Mouse (Mus musculus) spleen, adult 12 weeks (tissue): ENCODE measurements around the gene Rpl28.
"Not testable (repeated sequence)": the region's sequence is repeated elsewhere in the genome, so short reads cannot be mapped to it uniquely, and the experiment has no call there.

Experiments
- DNase-seq: peaks from one replicate; pipeline ENCODE4 v3.0.0; 2022; ENCODE audit warnings: low spot score

Gene Rpl28

DNA sequence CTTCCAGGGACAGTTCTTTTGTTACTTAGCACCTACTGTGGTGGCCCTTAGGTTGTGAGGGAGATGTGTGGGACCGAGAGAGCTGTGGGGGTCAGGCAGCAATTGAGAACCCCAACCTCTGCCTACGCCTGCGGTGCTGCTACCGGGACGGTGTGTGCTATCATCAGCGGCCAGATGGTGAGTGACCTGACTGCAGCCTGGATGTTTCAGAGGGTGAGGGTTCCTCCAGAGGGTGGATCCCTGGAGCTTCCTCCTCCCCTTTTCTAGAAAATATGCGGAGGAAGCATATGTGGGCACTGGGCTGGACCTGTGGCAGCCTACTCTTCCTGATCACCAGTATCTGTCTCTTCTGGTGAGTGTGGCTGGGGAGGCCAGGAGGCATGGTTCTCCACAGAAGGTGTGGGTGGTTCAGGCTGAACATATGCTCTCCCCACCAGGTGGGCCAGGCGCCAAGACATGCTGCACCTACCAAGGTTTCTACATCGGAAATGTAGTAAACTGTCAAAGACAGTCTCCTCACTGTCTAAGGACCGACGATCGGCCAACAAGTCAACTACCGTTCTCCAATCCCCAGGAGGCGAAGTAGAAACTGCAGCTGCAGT, 8.9 kb upstream of the Rpl28 start:
- no peak for DNase-seq

DNA sequence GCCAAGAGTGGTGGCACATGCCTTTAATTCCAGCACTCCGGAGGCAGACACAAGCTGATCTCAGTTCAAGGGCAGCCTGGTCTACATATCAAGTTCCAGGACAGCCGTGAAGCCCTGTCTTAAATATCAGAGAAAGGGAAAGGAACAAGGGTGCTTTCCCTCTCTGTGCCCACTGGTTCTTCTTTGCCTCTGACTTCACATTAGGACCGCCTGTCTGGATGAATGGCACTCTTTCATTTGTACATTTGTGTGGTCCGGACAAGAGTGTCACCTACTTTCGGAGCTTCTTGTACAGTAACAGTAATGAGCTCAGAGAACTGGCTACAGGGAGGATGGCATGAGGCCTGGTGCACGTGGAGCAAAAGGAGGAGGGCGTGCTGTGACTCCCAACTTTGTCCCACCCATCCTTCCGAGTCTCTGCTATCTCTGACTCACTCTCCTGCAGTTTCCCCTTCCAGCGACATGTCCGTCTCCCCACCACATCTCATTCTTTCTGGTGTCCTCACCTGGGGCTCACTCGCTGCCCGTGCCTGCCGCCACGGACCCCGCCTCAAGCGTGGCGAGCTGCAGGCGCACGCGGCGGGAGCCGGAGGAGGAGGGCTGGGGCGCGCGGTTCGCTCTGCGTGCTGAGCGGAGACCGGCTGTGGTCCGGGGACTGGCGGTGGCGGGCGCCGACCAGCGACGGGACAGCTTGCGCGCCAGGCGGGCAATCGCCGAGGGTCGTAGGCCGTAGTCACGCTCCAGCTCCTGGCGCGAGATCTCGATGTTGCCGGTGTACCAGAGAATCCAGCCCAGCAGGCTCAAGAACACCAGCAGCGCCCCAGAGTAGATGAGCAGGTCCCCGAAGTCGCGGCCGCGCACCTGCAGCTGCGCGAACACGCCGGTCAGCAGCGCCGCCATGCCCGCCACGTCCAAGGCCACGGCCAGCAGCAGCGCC, 3.9 kb upstream of the Rpl28 start:
- peak; percentile 48 for DNase-seq

DNA sequence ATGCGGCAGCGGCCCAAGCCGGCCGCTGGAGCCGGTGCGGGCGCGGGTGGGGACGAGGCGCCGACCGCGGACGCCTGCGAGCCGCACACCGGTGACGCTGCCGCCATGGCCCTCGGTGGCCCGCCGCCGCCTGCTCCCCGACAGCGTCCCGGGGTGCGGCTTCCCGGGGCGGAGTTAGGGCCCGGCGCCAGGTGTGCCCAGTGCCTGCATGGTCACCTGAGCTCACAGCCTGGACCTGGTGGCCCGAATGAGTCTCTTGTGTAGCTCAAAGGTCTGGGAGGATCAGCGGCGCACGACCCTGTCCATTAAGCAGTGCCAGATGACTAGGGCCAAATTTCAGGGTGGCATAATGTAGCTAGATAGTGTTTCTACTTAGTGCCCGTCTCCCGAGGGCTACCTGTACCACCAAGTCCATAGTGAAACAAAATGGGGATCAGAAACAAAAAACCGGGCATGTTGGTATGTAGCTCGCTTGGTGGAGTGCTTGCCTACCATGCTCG, 3.2 kb upstream of the Rpl28 start, which contains the start of gene Tmem238:
TSS of gene Tmem238 (minus strand) at position 221 of the 500 bp plus-strand sequence.
- peak; percentile 47 for DNase-seq

DNA sequence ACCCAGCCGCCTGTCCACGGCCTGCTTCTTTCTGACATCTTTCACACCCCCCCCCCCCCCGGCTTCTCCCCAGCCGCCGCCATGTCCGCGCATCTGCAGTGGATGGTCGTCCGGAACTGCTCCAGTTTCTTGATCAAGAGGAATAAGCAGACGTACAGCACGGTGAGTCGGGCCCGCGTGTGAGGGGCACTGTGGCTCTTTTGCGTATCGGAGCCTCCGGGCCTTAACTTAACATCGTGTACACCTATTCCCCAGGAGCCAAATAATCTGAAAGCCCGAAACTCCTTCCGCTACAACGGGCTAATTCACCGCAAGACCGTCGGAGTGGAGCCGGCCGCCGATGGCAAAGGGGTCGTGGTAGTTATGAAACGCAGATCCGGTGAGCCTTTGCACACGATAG, 574 bp downstream of the Rpl28 start:
- DNase-seq: not testable (repeated sequence)

DNA sequence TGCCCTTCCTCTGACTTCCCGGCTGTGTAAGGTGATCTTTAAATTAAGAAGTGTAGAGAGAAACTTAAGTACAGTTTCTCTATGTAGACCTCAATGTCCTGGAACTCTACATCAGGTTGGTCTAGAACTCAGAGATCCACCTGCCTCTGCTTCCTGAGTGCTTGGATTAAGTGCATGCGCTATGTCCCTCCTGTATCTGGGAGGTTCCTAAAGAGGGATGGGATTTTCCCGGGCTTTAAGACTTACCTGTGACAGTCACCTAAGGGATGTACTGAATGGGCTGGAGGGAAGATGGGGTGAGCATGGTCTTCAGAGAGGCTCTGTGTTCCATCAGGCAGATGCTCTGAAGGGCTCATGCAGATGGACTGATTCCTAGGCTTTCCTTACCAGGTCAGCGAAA, 1.0 kb downstream of the Rpl28 start:
- DNase-seq: no peak

DNA sequence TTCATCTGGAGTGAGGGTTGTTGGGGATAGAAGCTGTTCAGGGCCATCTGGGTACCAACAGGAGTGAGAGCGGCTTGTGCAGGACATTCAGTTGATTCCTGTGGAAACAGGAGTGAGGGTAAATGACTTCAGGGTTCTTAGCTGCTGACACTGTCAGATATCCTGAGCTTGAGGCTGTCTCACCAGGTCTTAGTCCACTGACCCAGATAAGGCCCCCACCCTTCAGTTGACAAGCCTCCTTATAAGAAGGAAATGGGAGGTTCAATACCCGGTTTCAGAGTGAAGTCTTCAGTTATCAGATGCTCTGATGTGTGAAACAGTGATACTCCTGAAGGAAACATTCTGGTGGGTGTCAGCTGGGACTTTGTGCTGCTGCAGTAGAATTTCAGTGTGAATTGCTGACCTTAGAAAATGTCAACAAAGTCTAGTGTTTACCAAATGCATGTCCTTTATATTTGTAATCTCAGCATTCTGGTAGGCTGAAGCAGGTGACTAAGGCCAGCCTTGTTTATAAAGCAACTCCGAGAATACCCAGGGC, 2.0 kb downstream of the Rpl28 start:
- DNase-seq: no peak

DNA sequence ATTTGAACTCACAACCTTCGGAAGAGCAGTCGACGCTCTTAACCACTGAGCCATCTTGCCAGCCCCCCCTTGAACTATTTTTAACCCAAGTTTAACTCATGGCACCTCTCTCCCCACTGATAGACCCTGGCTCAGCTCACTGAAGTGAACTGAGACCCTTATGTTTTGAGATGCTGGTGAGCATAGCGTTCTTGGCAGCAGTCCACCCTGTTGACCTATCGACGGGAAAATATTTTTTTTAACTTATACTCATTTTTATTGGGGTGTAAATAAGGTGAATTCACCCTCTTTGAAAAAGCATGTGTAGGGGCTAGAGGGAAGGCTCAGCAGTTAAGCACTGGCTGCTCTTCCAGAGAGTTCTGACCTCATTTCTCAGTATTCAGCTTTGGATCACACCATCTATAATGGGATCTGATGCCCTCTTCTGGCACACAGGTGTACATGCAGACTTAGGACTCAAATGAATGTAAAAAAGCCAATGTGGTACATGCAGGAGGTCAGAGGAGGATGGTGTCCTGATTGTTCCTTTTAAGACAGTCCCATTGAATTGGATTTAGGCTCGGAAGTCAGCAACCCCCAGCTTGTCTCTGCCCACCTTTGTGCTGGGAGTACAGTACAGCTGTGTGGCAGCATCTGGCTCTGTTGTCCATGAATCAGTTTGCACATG, 3.2 kb downstream of the Rpl28 start:
- DNase-seq: no peak

DNA sequence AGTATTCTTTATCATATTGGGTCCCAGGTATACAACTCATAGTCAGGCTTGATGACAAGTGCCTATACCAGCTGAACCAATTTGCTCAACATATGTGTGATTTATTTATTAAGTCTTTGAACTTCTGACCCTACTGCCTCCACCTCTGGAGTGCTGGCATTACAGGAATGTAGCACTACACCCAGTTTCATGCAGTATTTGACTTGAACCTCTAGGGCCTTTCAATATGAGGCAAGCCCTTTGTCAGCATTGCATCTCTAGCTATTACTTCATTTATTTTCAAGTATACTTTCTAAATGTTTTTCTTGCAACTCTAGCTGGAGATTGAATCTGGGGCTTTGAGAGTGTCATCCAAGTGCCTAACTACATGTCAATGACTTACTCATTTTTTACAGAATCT, 9.6 kb downstream of the Rpl28 start:
- no peak for DNase-seq

DNA sequence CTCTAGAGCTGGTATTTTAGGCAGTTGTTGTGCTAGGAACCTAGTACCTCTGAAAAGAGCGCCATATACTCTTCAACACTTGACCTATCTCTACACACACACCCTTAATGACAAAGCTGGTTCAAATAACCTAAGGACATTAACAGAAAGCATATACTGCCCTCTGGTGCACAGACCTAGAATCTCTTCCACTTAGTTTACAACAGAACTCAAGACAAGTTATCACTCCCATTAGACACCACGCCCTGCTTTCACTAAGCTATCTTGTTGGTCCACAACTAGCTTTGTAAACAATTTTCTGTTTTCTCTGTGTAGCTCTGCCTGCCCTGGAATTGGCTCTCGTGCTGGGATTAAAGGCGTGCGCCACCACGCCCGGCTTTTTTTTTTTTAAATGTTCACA, 14.0 kb downstream of the Rpl28 start:
- no peak for DNase-seq

DNA sequence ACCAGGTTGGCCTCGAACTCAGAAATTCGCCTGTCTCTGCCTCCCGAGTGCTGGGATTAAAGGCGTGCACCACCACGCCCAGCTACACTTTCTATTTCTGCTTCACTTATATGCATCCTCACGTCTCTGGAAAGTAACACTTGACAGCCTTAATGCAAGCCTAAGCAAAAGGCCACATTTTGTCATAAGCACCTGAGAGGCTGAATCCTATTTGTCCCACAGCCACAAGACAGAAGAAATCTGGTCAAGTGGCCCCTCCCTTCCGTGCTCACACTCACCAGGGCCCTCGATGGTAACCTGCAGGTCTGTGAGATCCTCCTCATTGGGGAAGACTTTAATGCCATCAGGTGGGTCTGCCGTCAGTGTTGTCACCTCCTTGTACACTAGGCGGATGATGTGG, 18.5 kb downstream of the Rpl28 start:
- not testable (repeated sequence) for DNase-seq

DNA sequence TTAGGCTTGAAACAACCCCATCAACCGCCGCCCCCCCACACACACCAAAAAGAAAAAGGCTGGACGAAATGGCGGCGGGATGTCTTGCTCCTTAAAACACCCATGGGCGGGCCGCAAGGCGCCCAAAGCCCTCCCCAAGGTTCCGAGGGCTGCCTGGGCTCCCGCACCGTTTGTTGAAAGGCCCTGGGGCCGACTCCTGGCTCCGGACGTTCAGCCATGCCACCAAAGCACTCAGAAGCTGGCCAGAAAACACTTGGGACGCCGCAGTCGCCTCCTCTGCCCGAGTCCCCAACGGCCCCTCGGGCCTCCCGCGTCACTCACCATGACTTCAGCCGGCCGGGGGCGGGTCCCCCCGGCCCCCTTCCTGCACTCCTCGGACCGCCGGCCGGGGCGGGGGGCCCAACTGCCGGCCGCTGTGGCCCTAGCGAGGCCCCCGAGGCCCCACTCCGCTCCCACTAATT, 19.2 kb downstream of the Rpl28 start:
- DNase-seq: peak; percentile 19

DNA sequence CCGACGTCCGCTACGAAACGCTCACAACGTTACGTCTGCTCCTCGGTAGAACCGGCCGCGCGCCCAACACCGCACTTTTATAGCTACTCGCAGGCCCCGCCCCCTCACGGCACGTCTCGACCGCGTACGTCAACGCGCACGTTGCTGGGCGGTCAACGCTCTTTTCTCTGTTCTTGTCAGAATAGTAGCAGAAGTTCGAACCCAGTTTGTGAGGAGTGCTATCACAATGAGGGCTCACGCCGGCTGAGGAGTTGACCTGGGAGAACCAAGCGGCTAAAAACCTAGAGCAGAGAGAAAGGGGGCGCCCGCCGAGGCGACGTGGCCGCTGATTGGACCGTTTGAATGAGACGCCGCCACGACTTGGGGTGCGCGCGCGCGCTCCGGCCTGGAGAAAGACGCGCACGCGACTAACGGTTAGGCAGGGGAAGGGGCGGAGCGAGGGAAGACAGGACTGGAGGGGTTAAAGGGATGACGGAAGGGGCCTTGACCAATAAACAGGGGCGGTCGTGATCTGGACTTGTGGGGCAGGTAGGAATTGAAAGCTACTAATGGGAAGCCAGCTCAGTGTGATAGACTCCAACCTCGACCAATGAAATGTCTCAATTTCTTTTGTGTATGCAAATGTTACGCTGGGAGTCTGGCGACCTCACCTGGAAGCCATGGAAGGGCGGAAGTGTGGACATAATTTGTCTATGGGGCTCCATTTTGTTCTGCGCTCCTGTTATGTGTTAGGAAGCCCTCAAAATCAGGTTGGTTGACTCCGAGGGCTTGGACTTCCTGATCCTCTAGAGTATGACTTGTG, 19.8 kb downstream of the Rpl28 start, which contains the start of gene Ube2s:
TSS of gene Ube2s (minus strand) at position 288 of the 802 bp plus-strand sequence.
- peak; percentile 93 for DNase-seq

DNA sequence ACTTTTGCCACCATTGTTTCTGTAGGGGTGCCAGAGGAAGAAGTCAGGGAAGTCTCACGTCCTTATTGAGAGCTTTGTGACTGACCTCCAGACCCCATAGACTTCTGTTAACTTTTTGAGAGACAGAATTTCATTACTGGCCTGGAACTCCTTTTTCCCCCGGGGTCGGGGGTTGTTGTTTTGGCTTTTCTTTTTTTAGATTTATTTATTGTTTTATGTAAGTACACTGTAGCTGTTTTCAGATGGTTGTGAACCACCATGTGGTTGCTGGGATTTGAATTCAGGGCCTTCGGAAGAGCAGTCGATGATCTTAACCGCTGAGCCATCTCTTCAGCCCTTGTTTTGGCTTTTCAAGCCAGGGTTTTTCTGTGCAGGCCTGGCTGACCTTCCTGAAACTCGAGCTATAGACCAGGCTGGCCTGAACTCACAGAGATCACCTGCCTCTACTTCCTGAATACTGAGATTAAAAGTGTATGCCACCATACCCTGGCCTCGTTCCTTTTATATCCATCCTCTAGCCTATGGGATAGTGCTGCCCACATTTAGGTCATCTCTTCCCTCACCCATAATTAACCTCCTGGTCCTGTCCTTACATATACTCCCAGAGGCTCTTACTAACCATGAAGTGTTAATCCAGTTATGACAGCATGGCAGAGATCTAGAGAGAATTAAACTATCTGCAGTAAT, 20.6 kb downstream of the Rpl28 start:
- peak; percentile 21 for DNase-seq

DNA sequence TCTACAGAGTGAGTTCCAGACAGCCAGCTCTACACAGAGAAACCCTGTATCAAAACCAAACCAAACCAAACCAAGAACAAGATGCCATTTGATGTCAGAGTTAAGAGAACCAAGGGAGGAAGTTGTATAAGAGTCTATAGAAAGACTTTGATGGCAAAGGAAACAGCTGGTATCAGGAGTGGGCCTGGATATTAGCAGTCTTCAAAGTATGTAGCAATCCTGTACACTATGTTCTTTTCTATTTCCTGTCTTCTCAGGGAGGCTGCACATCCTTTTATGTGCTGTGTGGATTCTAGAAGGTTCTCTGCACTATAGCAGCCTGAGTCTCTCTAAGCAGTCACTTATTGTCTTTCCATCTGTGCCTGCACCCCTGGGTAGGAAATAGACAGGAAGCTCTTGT, 23.9 kb downstream of the Rpl28 start:
- no peak for DNase-seq

DNA sequence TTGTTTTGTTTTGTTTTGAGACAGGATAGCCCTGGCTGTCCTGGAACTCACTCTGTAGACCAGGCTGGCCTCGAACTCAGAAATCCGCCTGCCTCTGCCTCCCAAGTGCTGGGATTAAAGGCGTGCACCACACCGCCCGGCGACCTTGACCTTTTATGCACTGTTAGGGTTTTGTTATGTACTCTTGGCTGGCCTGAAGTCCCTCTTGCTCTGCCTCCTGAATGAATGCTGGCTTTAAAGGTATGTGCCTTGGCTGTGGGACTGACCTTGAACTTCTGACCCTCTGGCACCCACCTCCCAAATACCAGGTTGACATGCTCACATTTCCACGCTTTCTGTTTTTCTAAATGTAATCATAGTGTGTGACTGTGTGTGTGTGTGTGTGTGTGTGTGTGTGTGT, 28.3 kb downstream of the Rpl28 start:
- not testable (repeated sequence) for DNase-seq

DNA sequence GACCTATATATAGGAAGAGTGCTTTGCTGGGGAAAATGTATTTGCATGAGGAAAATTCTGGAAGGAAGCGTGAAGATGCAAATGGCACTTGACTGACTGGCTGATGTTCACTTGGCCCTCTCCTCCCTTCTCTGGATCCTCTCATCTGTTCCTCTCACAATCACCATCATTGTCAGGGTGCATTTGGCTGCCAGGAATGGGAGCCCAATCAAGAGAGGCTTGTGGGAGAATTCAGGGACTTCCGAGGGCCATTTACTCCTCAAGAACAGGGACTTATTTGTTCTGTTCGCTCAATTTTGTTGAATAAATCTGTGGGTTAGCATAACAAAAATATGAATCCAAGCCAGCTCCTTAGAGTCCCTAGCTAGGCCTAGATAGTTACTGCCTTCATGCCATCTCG, 29.0 kb downstream of the Rpl28 start:
- no peak for DNase-seq

DNA sequence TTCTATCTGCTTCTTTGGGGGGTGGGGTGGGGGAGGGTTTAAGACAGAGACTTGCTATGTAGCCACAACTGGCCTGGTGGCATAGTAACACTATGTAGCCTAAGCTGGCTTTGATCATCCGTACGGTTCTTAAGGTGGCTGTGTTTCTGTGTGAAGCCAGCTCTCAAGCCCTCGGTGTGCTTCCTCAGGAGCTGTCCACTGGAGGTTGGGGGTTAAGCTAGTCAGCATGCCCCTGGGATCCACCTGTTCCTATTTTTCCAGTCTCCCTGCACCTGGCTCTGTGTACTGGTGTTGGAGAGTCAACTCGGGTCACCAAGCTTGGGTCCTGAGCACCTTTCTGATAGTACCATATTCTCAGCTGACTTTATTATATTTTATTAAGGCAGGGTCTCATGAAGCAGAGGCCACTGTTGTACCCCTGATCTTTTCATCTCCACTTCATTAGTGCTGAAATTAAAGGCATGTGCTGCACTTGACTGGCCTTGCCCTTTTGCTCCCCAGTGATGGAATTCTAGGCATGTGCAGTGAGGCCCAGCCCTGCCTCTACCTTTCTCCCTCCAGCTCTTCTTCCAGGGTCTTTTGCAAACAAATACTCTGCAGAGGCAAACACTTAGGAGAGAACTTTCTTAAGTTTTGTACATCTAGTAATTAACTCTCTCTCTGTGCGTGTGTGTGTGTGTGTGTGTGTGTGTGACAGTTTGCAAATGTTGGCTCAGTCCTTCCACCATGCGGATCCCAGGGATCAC, 29.7 kb downstream of the Rpl28 start:
- DNase-seq: no peak

DNA sequence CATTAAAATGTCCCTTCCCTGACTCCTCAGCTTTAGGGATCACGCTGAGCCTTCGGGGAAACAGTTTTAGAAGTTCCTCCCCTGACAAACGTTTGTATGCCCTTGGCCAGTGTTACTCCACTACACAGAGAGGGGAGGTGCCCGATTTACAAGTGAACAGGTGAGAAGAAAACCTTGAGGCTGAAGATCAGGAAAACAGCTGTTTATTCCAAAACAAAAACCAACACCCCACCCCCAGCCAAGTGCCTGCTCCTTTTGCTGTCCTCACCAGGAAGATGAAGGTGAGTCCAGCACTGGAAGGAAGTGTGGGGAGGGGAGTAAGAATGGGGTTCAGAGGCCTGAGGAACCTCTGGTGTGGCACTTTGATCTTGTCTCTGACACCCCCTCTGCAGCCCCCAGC, 32.7 kb downstream of the Rpl28 start:
- DNase-seq: no peak

DNA sequence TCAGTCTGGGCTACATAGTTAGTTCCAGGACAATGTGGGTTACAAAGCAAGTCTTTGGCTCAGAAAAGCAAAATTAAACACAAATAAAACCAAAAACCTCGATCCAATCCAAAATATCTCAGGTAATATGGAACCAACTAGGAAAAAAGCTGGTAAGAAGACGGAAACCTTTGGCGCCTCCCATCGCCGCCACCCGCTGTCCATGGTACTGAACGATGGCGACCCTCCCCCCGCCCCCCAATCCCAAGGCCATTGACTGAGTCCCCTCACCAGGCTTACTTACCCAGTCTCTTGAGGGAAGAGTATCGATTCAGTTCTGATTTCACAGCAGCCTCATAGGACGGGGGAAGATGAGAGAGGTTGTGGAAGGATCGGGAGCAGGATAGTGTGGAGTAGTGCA, 37.8 kb downstream of the Rpl28 start:
- DNase-seq: no peak
